Mouse (Mus musculus) embryonic facial prominence, embryonic 10.5 days (tissue): ENCODE data around the gene Eef1akmt4. TPM values are rescaled to one million over a fixed set of nuclear protein-coding genes. Genes with fewer than 3 reads are reported as not detected.
A peak's percentile ranks its signal among the peaks of the same experiment; 100 is the strongest.

ENCODE experiments used
- DNase-seq: peaks from one replicate; pipeline ENCODE4 v3.0.0-alpha.2; 2017; ENCODE audit warnings: low spot score
- H3K27ac ChIP-seq: fragments of 300-500 bp; sonication (generic); replicated peaks from 2 replicates; pipeline ENCODE4 v1.5.1; 2016; ENCODE audit warnings: mild to moderate bottlenecking
- H3K27me3 ChIP-seq: fragments of 300-500 bp; sonication (generic); replicated peaks from 2 replicates; pipeline ENCODE4 v1.6.1; 2016; ENCODE audit warnings: low read depth, mild to moderate bottlenecking; ENCODE audit not compliant: poor library complexity, severe bottlenecking
- H3K36me3 ChIP-seq: fragments of 300-500 bp; sonication (generic); replicated peaks from 2 replicates; pipeline ENCODE4 v1.6.1; 2016; ENCODE audit warnings: mild to moderate bottlenecking, moderate library complexity
- H3K4me1 ChIP-seq: fragments of 300-500 bp; sonication (generic); 2 replicates; pipeline ENCODE4 v1.6.1; 2016
- H3K4me3 ChIP-seq: fragments of 300-500 bp; sonication (generic); 2 replicates; pipeline ENCODE4 v1.5.1; 2016; ENCODE audit warnings: mild to moderate bottlenecking, moderate library complexity
- H3K9me3 ChIP-seq: fragments of 300-500 bp; sonication (generic); 2 replicates; pipeline ENCODE4 v1.6.1; 2016; ENCODE audit warnings: mild to moderate bottlenecking
- WGBS: fragments of 180-500 bp; shearing (Covaris S2); methylation state at CpG from one replicate; pipeline ENCODE4 v1.1.7; 2016; 5-methylcytosine and 5-hydroxymethylcytosine counted together
- polyA plus RNA-seq: library from polyadenylated mRNA; unstranded; fragments of >200 nt; fragmentation: Nextera tagmentation; extraction: Ambion mirVana; gene quantifications from 2 replicates; pipeline ENCODE4 v1.2.1, GENCODE M21; 2016

Eef1akmt4 gene
- 45.0 and 45.8 TPM in 2 replicates for polyA plus RNA-seq

DNA sequence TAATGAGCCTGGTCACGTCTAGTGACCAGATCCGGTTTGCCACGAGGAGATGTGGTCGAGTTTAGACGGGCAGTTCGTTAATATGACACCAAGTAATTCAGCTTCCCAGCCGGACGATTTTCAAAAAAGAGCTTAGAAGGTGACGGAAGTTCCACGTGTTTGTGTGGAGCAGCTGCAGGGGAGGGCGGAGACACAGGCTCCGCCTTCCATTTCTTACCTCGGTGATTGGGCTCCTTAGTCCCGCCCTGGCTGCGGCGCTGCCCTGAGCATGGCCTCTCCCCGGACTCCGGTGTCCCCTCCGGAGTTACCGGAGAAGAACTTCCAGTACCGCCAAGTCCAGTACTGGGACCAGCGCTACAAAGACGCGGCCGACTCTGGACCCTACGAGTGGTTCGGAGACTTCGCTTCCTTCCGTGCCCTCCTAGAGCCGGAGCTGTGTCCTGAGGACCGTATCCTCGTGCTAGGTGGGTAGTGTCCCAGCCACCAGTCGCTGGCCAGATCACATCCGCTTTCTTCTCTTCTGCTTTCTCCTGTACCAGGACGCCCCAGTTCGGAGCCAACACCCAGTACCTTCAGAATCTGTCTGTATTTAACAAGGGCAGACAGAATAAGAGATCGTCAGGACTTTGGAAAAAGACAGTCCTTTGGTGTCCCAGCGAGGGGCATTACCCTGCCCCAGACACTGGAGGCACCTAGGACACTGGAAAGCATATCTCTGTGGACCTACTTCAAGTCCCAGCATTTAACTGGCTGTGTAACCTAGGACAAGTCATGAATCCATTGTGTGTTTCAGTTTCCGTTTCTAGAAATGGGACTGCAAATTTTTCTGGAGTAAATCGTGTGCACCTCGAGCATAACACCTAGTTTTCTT is at the start of gene Eef1akmt4, which contains the start of the genes Gm49333 and Alg3:
Gene Eef1akmt4 (plus strand): TSS at position 237 of the 871 bp plus-strand sequence.
Gene Gm49333 (plus strand): TSS at position 254 of the 871 bp plus-strand sequence.
Gene Alg3 (minus strand): TSS at position 379 of the 871 bp plus-strand sequence.
- peak within 1 kb of the TSS; percentile 88 for H3K4me3 ChIP-seq
- no peaks in the 10 kb centered on the region for H3K9me3 ChIP-seq
- peaks cover 28% of the 10 kb centered on the region for H3K36me3 ChIP-seq
- 2% methylated on average over 41 of the region's 41 CpGs for WGBS
- peak; percentile 91 for DNase-seq
- H3K27me3 ChIP-seq: no peaks in the 10 kb centered on the region
- H3K4me1 ChIP-seq: peaks cover 28% of the 10 kb centered on the region
- peak within 1 kb of the TSS; percentile 95 for H3K27ac ChIP-seq

GRCm38 (mm10) chr16:20565075-20565474 is 46.3 kb upstream of the Eef1akmt4 start:
- WGBS: 77% methylated on average over 1 of the region's 1 CpGs
- no peak for DNase-seq
- no peaks in the 10 kb centered on the region for H3K27me3 ChIP-seq
- peaks cover 35% of the 10 kb centered on the region for H3K36me3 ChIP-seq
- no peak overlapping the region for H3K27ac ChIP-seq
- H3K4me1 ChIP-seq: no peaks in the 10 kb centered on the region
- no peaks in the 10 kb centered on the region for H3K9me3 ChIP-seq
- no peak overlapping the region for H3K4me3 ChIP-seq

GRCm38 (mm10) chr16:20589366-20589938 is 21.9 kb upstream of the Eef1akmt4 start, which contains the start of gene Vwa5b2:
Gene Vwa5b2 (plus strand): TSS chr16:20589471.
- Histone ChIP-seq H3K4me3 (peak within 1 kb of the TSS; percentile 64), H3K4me1 (peaks cover 25% of the 10 kb centered on the region), H3K9me3 (no peaks in the 10 kb centered on the region), H3K36me3 (no peaks in the 10 kb centered on the region), H3K27ac (peak within 1 kb of the TSS; percentile 1), H3K27me3 (peaks cover 74% of the 10 kb centered on the region)
- under 1% methylated on average over 24 of the region's 24 CpGs for WGBS
- no peak for DNase-seq

DNA sequence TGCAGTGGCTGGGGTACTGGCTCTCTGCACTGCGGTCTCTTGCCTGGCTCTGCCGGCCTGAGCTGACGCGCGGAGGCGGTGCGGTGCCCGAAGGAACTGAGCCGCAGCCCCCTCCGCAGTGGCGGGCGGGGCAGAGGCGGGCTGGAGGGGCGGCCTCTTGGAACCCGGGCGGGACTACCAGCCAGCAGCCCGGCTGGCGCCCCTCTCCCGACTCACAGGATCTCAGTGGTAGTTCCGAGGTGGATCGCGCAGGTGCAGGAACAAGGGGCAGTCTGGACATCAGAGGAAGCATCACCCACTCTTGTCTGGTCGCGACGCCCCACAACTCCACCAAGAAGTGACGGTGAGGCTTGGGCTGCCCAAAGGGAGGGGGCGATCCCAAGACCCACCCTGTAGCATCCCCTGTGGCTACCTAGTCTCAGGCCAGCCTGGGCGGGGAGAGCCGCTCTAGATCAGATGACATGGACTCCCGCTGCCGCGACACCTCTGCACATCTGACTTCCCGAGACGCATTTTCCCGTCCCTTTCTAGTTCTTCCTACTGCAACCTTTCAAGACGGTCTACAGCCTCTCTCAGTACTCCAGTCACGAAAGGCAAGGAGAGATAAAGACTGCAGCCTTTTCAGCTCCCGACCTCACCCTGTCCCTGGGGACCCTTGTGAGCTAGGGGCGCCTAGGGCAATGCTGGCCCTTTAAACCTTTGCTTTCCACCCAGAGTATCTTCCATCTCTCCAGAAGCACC is 21.3 kb upstream of the Eef1akmt4 start:
- Histone ChIP-seq H3K36me3 (no peaks in the 10 kb centered on the region), H3K9me3 (no peaks in the 10 kb centered on the region), H3K4me3 (peak overlapping the region; percentile 64), H3K27me3 (peaks cover 80% of the 10 kb centered on the region), H3K4me1 (peaks cover 25% of the 10 kb centered on the region), H3K27ac (peak overlapping the region; percentile 1)
- peak; percentile 75 for DNase-seq
- under 1% methylated on average over 39 of the region's 39 CpGs for WGBS

DNA sequence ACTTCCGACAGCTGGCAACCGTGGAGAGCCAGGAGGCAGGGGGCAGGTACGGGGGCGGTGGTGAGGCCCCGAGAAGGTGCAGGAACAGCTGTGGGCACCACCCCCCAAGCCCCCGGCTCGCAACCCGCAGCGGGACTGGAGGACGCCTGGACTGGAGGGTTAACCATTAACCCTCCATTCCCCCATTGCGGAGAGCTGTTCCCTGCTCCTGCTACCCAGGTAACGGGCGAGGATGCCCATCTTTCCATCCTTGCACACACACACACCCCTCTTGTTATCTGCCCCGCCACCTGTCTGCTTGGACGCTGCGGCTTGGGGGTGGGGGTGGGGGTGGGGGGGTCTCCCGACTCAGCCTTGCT is 20.7 kb upstream of the Eef1akmt4 start:
- Histone ChIP-seq H3K27ac (no peak overlapping the region), H3K27me3 (peaks cover 86% of the 10 kb centered on the region), H3K36me3 (no peaks in the 10 kb centered on the region), H3K4me3 (peak overlapping the region; percentile 64), H3K9me3 (no peaks in the 10 kb centered on the region), H3K4me1 (peaks cover 25% of the 10 kb centered on the region)
- WGBS: 3% methylated on average over 17 of the region's 17 CpGs
- no peak for DNase-seq

GRCm38 (mm10) chr16:20591076-20591705 is 20.2 kb upstream of the Eef1akmt4 start:
- Histone ChIP-seq H3K9me3 (no peaks in the 10 kb centered on the region), H3K4me3 (peak overlapping the region; percentile 64), H3K27ac (no peak overlapping the region), H3K4me1 (peaks cover 25% of the 10 kb centered on the region), H3K36me3 (no peaks in the 10 kb centered on the region), H3K27me3 (peaks cover 91% of the 10 kb centered on the region)
- peak; percentile 49 for DNase-seq
- 5% methylated on average over 48 of the region's 48 CpGs for WGBS

GRCm38 (mm10) chr16:20595060-20595673 is 16.2 kb upstream of the Eef1akmt4 start:
- 88% methylated on average over 7 of the region's 7 CpGs for WGBS
- no peak for DNase-seq
- H3K9me3 ChIP-seq: no peaks in the 10 kb centered on the region
- H3K4me1 ChIP-seq: peaks cover 18% of the 10 kb centered on the region
- no peaks in the 10 kb centered on the region for H3K36me3 ChIP-seq
- peaks cover 61% of the 10 kb centered on the region for H3K27me3 ChIP-seq
- H3K4me3 ChIP-seq: no peak overlapping the region
- H3K27ac ChIP-seq: no peak overlapping the region

- no peaks in the 10 kb centered on the region for H3K9me3 ChIP-seq
- DNase-seq: no peak
- no peaks in the 10 kb centered on the region for H3K36me3 ChIP-seq
- H3K27ac ChIP-seq: no peak overlapping the region
- H3K4me1 ChIP-seq: peaks cover 12% of the 10 kb centered on the region
- H3K4me3 ChIP-seq: no peak overlapping the region
- WGBS: 88% methylated on average over 4 of the region's 4 CpGs
- H3K27me3 ChIP-seq: peaks cover 55% of the 10 kb centered on the region
Measured at GRCm38 (mm10) chr16:20595737-20596136, 15.7 kb upstream of the Eef1akmt4 start.

GRCm38 (mm10) chr16:20596687-20597441 is 14.5 kb upstream of the Eef1akmt4 start:
- 63% methylated on average over 7 of the region's 7 CpGs for WGBS
- no peak for DNase-seq
- no peaks in the 10 kb centered on the region for H3K9me3 ChIP-seq
- no peak overlapping the region for H3K27ac ChIP-seq
- no peak overlapping the region for H3K4me3 ChIP-seq
- no peaks in the 10 kb centered on the region for H3K36me3 ChIP-seq
- peaks cover 5% of the 10 kb centered on the region; the same call in 1 of the 2 replicates for H3K4me1 ChIP-seq
- peaks cover 44% of the 10 kb centered on the region for H3K27me3 ChIP-seq

- DNase-seq: no peak
- Histone ChIP-seq H3K4me3 (no peak overlapping the region), H3K27me3 (peaks cover 8% of the 10 kb centered on the region), H3K4me1 (peaks cover 5% of the 10 kb centered on the region; the same call in 1 of the 2 replicates), H3K27ac (no peak overlapping the region), H3K36me3 (peaks cover 19% of the 10 kb centered on the region), H3K9me3 (no peaks in the 10 kb centered on the region)
- 83% methylated on average over 5 of the region's 5 CpGs for WGBS
Measured at GRCm38 (mm10) chr16:20600511-20600910, 10.9 kb upstream of the Eef1akmt4 start.

- Histone ChIP-seq H3K27me3 (no peaks in the 10 kb centered on the region), H3K27ac (no peak overlapping the region), H3K4me3 (no peak overlapping the region), H3K9me3 (no peaks in the 10 kb centered on the region), H3K4me1 (peaks cover 12% of the 10 kb centered on the region), H3K36me3 (peaks cover 53% of the 10 kb centered on the region)
- 85% methylated on average over 9 of the region's 9 CpGs for WGBS
- DNase-seq: no peak
Measured at GRCm38 (mm10) chr16:20604705-20605104, 6.7 kb upstream of the Eef1akmt4 start.
